Mouse (Mus musculus) olfactory bulb, adult 2 months (tissue): ENCODE measurements around the gene Bcas3.

Experiments
- CTCF ChIP-seq: fragments of 200-500 bp; IDR thresholded peaks from 2 replicates; pipeline ENCODE4 v1.5.1; 2012; ENCODE audit warnings: low read depth, mild to moderate bottlenecking, low read length, moderate library complexity; ENCODE audit not compliant: insufficient read depth
- POLR2A ChIP-seq: fragments of 200-500 bp; IDR thresholded peaks from 2 replicates; pipeline ENCODE4 v1.6.1; 2012; ENCODE audit warnings: mild to moderate bottlenecking, low read depth, low read length, moderate library complexity; ENCODE audit not compliant: insufficient read depth

DNA sequence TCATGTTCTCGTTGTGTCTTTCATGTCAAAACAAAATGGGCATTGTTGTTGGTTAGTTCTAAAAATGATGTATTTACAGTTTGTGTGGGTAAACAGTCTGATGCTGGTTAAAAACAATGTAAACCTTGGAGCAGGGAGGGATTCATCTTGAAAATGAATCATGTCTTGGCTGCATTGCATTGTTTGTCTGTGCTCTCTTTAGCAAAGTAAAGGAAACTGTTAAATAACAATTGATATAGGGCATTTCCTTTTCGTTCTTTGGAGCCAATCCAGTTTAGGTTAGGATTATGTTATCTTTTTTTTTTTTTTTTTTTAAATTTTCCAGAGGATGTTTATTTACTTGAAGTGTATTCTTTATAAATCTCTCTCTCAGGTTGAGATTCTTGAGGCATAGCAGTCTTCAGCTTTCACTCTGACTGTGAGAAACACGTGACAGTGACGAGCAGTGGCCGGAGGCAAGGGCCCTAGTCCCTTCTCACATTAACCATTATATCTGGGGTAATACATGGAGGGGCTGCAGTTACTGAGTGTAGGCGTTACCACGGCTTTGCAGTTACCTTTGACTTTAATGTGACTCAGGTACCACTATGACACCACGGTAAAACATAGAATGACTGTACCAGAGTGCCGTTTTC, 158.4 kb downstream of the Bcas3 start:
- TF ChIP-seq POLR2A: no peak
- TF ChIP-seq CTCF: no peak
